Mouse (Mus musculus) cortical plate, adult 2 months (tissue): Measurements from ENCODE around the gene Elfn2.

Experiments
- CTCF ChIP-seq: fragments of 200-500 bp; IDR thresholded peaks from 2 replicates; pipeline ENCODE4 v1.5.1; 2011; ENCODE audit warnings: mild to moderate bottlenecking, control low read depth, low read length; ENCODE audit not compliant: insufficient read depth; ENCODE audit errors: extremely low read depth
- POLR2A ChIP-seq: fragments of 200-500 bp; IDR thresholded peaks from 2 replicates; pipeline ENCODE4 v1.6.1; 2011; ENCODE audit warnings: mild to moderate bottlenecking, low read length, control low read depth; ENCODE audit not compliant: insufficient read depth; ENCODE audit errors: extremely low read depth

GRCm38 (mm10) chr15:78706630-78707029 is 11.9 kb downstream of the Elfn2 start:
- TF ChIP-seq CTCF: no peak
- TF ChIP-seq POLR2A: no peak
